Mouse (Mus musculus) urinary bladder, postnatal 4 days (tissue): ENCODE measurements around the gene Casp4.
A peak's percentile ranks its signal among the peaks of the same experiment; 100 is the strongest.

Source experiments
- DNase-seq, 2 experiments: peaks; one replicate each; pipeline ENCODE4 v3.0.0; 2021 to 2022; ENCODE audit warnings: low spot score in 2 of 2

Casp4 gene

GRCm38 (mm10) chr9:5308561-5308960, at the start of gene Casp4:
Gene Casp4, plus strand, starts transcription at chr9:5308828.
- DNase-seq: no peak

DNA sequence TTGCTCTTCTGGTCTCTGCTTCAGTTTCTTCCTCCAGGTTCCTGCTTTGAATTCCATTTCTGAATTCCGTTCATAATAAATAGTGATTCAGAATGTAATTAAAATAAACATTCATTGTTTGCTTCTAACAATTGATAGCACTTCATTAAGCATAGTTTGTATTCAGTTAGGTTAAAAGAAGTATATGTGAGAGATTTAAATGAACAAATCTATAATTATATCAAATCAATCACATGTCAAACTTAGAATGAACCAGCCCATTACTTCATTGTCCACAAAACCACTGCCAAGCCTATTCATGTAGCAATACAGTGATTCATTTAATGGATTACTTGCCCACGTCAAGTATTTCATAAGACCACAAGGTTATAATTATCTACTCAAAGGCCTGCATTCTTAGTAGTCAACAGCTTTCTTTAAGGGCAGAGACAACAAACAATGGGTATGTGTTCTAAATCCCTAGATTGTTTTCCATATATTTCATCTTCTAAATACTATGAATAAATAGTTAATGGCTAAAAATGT, 44.6 kb upstream of the Casp4 start:
- DNase-seq: no peak

- DNase-seq: no peak
These were observed 38.4 kb upstream of the Casp4 start for GRCm38 (mm10) chr9:5270274-5270673.

- DNase-seq: no peak
These were observed 37.7 kb upstream of the Casp4 start for GRCm38 (mm10) chr9:5270884-5271283.

- no peak for DNase-seq
These were observed 37.2 kb upstream of the Casp4 start for GRCm38 (mm10) chr9:5271334-5271845.

- no peak for DNase-seq
These were observed 22.6 kb upstream of the Casp4 start for GRCm38 (mm10) chr9:5286071-5286470.

DNA sequence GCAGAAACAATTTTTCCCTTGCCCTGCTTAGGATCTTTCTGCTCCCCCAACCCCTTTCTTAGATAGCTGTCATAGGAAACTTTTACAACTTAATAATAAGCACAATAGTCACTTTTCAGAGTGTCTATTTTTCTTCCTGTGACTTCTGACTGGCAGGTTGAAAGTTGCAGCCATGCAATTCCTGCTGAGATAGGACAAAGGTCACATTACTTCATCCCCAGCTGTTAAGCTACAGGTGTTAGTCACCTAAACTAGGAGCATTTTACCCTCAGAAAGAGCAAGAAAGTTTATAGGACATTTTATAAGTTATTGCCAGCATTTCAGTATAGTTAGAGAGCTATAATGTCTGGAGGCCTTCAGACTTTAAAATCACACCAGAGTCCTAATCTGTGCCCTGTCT, 22.0 kb upstream of the Casp4 start:
- DNase-seq: no peak

DNA sequence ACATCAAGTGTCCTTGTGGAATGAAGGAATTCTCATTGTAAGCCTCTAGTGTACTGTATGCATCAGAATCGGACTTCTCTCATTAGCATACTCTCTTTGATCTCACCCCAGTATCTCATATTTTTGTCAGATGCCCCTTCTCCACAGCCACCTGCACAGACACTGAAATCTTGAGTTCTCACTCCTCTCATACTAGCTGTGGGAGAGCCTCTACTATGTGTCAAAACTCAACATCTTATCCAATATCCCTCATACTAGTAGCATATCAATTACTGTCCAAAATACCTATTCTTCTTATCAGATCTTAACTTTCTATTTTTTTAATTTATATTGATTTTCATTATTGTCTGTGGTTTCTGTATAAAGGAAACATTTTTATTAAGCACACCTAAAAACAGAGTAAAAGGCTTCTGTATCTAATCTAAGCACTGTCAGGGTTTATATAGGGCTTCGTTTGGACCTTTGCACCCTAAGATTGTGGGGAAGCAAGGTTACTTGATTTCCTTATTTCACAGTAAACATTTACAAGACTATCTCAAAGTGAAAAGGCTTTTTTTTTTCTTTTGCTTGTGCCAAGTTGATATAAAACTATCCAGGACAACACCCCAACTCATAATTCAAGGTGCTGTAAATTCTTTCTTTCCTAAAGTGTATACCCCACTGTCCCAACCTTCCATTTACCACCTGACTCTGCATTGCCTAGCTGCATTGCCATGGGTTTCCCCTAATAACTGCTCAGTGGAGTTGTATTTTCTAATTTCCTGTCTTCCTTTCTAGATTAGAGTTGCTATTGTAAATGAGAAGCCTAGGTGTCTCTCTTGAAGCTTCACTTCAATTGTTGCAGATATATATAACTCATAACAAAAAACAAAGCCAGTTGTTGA, 12.0 kb upstream of the Casp4 start:
- DNase-seq: no peak

DNA sequence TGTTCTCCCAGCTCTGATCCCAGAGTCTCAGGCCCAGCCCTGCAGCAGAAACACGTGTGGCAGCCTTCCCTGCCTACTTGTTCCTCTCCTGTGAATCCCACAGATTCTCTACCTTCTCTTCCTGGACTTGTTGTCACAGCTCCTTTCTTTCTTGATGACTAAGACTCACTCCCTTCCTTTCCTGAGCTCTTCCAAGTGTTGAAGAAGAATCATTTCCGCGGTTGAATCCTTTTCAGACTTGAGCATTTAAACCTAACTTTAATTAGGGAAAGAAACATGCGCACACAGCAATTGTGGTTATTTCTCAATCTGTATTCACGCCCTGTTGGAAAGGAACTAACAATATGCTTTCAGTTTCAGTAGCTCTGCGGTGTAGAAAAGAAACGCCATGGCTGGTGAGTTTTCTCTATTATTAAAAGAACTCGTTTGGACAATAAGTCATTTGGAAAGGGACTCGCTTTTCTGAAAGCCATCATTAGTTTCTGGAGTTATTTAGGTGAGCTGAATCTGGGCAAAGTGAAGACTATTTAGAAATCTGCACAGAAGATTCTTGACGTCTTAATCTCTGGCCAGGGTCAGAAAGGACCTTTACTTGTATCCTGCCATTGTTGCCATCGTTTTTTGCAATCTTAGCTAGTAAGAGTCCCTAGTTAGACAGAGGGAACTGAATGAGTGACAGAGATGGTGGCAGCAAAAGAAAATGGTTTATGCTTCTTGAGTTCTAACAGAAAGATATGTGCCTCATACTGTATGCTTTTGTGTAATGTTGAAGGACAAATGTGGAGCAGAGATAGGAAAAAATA, 10.1 kb upstream of the Casp4 start, which contains the start of gene Casp1:
TSS of gene Casp1 (plus strand) at position 189 of the 803 bp plus-strand sequence.
- no peak for DNase-seq

DNA sequence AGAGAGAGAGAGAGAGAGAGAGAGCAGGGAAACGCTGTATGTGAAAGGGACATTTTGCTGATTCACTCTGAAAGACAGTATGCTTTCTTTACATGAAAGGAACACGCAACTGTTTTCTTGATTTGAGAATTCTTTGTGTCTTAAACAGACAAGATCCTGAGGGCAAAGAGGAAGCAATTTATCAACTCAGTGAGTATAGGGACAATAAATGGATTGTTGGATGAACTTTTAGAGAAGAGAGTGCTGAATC, 9.6 kb upstream of the Casp4 start:
- DNase-seq: no peak

DNA sequence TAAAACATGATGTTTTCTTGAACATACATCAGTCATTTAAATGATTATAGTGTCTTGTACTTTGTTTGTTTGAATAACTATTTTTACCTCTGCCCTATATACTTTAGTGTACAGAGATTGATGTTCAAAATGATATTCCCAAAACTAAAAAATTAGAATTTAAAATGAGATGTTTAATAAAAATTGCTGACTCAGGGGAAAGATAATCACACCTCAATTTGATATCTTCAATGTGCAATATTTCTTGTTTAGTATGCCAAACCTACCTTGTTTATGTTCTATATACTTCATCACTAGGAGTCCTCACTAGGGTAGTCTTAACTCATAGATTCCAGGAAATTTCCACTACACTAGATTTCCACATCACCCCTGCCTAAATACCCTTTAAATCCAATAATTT, 1.5 kb downstream of the Casp4 start:
- no peak for DNase-seq

- no peak for DNase-seq
These were observed 2.8 kb downstream of the Casp4 start for GRCm38 (mm10) chr9:5311435-5311834.

DNA sequence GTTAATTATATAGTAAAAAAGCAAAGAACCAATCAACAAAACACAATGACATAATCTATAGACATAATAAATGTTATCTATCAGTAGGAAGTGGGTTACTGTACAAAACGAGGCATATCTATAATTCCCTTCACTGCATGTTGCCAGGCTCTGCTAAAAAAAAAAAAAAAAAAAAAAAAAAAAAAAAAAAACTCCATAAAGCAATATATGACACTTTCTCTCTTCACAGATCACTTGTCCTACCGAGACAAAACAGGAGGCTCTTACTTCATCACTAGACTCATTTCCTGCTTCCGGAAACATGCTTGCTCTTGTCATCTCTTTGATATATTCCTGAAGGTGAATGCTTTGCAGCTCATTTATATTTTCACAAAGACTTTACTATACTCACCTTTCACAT, 19.6 kb downstream of the Casp4 start:
- no peak for DNase-seq

- no peak for DNase-seq
These were observed 23.8 kb downstream of the Casp4 start for GRCm38 (mm10) chr9:5332441-5332840.

DNA sequence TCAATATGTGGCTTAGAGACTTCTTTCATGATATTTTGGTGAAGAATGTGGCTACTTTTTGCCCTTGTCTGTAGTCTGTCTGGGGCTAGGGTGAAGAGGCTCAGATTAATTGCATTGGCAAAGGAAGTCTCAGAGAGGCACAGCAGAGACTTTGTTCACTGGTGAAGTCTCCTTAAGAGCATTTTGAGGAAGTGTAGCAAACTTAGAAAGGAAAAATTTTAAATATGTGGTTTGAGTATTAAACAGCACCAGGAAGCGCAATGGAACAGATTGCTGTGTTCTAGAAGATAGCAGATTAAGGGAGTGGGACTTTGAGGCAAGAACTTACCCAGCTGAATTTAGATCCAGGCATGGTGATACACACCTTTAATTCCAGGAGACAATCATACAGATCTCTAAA, 24.8 kb downstream of the Casp4 start:
- DNase-seq: no peak

- DNase-seq: no peak
These were observed 34.5 kb downstream of the Casp4 start for GRCm38 (mm10) chr9:5343092-5343491.

DNA sequence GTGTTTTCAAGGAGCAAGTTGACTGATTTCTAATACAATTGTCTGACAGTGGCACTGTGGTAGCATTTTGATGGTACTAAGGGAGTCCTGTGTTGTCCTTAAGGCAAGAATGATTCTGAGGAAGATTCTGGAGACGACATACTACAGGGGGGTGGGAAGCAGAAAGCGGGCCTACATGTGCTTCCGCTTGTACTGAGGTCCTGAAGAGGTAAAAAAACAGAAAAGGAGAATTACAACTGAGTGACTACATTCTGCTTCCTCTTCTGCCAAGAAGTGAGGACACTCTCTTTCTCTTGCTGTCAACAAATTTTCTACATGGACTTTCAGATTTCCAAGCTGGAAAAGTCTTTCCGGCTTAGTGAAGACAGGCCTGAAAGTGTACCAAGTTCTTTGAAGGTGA, 35.5 kb downstream of the Casp4 start:
- no peak for DNase-seq

GRCm38 (mm10) chr9:5345291-5345898, 36.8 kb downstream of the Casp4 start, which contains the start of gene Casp12:
Gene Casp12, plus strand, starts transcription at chr9:5345430.
- DNase-seq: peak in 1 of 2 experiments; percentile 18

GRCm38 (mm10) chr9:5347381-5347780, 38.8 kb downstream of the Casp4 start:
- no peak for DNase-seq

DNA sequence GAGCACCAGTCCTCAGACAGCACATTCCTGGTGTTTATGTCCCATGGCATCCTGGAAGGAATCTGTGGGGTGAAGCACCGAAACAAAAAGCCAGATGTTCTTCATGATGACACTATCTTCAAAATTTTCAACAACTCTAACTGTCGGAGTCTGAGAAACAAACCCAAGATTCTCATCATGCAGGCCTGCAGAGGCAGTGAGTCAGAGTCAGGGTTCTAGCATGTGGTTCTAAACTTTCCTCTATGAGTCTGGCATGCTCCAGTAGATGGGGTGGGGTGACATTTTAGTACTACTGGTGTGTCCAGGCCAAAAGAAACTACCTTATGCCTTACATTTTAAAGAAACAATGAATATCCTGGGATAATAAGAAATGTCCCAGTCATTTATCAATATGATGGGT, 45.0 kb downstream of the Casp4 start:
- DNase-seq: no peak

DNA sequence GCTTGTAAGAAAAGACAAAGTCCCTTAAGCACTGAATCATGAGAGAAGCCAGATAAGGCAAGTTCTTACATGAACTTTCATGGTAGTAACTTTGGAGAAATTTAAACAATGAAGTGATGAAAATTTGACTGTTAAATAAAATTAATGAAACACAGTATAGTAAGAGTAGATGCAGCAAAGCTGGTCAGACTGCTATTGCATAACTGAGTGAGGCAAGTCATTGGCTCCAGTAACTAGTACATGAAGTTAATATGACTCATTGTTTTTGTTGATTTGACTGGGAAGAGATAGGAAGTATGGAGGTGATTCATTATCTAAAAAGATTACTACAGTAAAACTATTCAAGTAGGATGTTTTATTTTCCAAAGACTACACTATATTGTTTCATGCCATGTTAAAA, 48.2 kb downstream of the Casp4 start:
- no peak for DNase-seq
